Mouse (Mus musculus) stomach, postnatal 0 days (tissue): ENCODE measurements around the gene Gm9745.
"Not testable (repeated sequence)": the region's sequence is repeated elsewhere in the genome, so short reads cannot be mapped to it uniquely, and the experiment has no call there.

Experiments used
- CTCF ChIP-seq: IDR thresholded peaks from 2 replicates; pipeline ENCODE4 v1.5.1; 2016; ENCODE audit warnings: antibody characterized with exemption, low read depth, mild to moderate bottlenecking, moderate library complexity
- EP300 ChIP-seq: optimal IDR thresholded peaks from 2 replicates; pipeline ENCODE3; 2016; ENCODE audit warnings: antibody characterized with exemption

DNA sequence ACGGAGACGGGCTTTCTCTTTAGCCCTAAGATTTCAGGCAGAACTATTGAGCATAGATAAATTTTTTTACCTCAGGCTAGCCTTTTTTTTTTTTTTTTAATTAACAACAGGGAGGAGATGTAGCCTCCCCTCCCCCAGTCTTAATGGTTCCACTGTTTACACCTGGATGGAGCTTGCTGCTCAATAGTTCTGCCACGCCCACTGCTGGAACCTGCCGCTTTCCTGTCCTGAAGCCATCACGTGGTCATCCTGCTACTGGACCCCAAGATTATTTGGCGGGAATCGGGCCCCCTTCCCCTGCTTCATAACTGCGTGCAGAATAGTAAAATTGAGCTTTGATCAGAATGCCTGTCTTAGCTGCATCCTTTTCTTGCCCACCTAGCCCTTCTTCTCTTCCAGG lies 34.1 kb downstream of the Gm9745 start:
- not testable (repeated sequence) for TF ChIP-seq CTCF, EP300
